Mouse (Mus musculus) cerebellum, postnatal 10 days (tissue): Measurements from ENCODE around the gene Aars.
"Not testable (repeated sequence)": the region's sequence is repeated elsewhere in the genome, so short reads cannot be mapped to it uniquely, and the experiment has no call there.

Experiments used
- DNase-seq, 2 experiments: peaks; one replicate each; pipeline ENCODE4 v3.0.0; 2021; ENCODE audit warnings: mixed read lengths in 2 of 2

The Aars gene

DNA sequence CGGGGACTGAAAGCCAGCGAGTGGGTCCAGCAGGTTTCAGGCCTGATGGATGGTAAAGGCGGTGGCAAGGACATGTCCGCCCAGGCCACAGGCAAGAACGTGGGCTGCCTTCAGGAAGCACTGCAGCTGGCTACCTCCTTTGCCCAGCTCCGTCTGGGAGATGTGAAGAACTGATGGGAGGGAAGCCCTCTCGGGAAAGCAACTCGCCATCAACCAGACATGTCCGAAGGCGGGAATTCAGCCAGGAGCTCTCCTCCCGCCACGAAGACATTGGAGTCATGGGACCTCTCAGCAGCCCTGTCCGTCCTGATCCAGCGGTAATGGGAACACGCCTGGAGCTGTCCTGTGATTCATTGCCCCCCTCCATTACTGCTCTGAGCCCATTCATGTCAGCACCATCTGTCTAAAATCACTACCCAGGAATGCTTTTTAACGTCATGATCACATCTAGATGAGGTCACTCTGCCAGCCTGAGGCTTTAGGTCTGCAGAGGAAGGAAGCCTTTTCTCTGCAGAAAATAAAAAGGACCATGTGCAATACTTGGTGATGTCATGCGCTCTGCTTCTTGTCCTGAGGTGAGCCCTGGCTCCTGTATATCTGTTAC is 22.2 kb downstream of the Aars start:
- no peak for DNase-seq

DNA sequence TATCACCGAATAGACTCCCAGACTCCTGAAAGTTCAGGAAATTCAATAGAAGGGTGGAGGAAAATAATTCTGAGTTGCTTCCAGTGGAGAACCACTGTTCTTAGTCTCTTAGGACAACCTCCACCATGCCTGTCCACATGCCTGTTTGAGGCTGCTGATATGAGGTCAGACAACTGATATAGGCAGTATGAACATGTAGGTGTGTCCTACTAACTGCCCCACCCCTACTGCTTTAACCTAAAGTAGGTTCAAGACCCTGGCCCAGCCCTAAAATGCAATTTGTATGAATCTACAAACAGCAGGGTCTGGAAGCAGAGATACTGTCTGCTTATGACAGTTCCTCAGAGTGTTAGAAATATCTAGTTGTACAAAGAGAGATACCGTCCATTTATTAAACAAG is 22.7 kb downstream of the Aars start:
- peak in 1 of 2 experiments; percentile 19 for DNase-seq

DNA sequence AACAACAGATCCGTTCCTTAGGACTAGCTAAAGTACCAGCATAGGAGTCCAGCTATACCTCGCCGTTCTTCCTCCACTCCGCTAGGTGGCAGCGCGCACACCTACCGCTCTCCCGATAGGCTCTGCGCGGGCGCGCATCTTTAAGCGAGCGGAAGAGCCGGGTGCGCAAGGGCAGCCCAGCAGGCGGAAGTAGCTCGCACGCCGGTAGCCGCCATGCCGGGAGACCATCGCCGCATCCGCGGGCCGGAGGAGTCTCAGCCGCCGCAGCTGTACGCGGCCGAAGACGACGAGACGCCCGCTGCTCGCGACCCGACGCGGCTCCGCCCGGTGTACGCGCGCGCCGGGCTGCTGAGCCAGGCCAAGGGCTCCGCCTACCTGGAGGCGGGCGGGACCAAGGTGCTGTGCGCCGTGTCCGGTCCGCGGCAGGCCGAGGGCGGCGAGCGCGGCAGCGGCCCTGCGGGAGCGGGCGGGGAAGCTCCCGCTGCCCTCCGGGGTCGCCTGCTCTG is 23.3 kb downstream of the Aars start, which contains the start of gene Exosc6:
TSS of gene Exosc6 (plus strand) at position 182 of the 506 bp plus-strand sequence.
- peak; percentile 94 to 96 for DNase-seq

DNA sequence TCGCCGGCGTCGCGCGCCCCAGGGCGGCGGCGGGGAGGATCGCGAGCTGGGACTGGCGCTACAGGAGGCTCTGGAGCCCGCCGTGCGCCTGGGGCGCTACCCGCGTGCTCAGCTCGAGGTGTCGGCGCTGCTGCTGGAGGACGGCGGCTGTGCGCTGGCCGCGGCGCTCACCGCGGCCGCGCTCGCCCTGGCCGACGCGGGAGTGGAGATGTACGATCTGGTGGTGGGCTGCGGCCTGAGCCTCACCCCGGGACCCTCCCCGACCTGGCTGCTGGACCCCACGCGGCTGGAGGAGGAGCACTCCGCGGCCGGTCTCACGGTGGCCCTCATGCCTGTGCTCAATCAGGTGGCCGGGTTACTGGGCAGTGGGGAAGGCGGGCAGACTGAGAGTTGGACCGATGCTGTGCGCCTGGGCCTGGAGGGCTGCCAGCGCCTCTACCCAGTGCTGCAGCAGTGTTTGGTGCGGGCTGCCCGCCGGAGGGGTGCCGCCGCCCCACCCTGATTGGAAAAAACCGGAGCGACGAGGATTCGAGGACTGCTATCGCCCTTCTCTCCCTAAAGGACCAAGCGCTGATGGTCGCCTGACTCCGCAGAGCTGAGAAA is 23.8 kb downstream of the Aars start:
- peak; percentile 65 to 66 for DNase-seq

DNA sequence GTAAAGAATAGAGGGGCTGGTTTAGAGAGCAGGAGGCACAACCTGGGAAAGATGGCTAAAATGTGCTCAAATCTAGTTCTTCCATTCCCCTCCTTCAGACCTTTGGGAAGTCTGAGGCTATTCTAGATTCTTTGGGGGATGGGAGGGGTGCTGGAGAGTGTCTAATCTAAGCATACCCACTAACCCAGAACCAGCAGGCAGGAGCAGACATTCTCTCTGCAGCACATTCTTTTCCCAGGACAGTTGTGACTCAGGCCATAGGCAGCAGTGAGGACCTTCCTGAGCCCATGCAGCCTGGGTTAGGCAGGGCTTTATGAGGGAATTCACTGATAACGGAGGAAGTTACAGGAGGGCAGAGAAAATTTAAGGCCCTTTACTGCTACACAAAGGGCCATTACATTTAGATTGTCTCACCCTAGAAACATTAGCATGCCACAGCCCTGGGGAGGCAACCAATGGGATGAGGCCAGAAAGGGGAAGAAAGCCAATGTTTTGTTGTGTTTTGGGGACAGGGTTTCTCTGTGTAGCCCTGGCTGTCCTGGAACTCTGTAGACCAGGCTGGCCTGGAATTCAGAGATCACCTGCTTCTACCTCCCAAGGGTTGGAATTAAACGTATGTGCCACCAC is 26.1 kb downstream of the Aars start:
- no peak for DNase-seq

DNA sequence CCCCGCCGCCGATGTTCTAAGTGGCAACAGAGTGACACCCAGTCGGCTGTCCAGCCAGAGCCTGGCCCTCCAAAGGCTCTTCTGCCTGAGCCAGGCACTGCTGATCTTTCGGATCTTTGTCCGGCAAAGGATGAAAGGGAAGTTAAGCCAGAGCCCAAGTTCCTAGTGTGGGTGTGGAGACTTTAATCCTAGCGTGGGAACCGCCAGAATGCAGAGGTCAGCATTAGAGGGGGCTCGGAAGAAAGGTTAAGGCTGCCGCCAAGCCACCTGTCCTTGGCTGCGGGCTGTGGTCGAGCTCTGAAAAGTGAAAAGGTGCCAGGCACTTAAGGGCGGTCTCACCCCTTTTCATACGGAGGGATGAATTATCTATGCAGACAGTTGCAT is 28.7 kb downstream of the Aars start:
- peak in 1 of 2 experiments; percentile 40 for DNase-seq

DNA sequence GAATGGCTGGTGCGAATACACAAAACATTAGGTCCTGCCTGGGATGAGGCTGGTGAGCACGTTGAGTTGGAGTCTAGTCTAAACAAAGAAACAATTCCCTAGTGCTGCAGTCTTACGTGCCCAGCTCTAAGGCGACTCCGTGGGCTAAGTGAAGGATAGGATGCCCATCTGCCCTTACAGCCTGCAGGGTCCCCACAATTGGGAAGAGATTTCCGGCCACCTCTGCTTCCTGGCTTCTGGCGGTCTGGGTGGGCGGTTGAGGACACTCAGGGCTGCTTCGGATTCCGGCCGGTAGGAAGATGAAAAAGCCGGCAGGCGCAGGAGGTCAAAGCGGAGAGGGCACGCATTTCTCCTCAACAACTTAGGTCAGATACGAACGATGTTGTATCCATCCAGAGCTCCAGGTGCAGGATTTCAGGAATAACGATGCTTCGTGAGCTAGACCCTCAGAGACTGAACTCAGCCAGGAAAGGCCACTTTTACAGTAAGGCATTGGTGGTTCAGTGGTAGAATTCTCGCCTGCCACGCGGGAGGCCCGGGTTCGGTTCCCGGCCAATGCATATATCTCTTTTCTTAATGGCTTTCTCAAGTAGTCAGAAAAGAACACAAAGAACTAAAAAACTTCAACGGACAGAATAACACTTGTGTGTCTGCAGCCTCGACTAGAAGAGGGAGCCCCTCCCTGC is 29.3 kb downstream of the Aars start:
- peak; percentile 93 to 96 for DNase-seq

DNA sequence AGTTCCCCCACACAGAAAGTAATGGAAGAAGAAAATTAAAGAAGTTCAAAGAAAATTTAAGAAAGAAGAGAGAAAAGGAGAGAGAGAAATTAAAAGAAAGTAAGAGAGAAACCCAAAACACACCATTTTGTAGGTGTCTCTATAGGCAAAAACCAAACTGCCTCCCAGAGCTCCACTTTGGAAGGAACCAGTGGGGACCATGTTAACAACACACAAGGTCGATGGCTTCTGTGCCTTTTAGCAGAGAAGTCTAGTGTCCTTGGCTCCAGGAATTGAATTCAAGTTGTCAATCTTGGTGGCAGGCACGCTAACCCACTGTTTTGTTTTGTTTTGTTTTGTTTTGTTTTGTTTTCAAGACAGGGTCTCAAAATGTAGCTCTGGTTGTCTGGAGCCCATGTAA is 29.9 kb downstream of the Aars start:
- DNase-seq, result no peak

DNA sequence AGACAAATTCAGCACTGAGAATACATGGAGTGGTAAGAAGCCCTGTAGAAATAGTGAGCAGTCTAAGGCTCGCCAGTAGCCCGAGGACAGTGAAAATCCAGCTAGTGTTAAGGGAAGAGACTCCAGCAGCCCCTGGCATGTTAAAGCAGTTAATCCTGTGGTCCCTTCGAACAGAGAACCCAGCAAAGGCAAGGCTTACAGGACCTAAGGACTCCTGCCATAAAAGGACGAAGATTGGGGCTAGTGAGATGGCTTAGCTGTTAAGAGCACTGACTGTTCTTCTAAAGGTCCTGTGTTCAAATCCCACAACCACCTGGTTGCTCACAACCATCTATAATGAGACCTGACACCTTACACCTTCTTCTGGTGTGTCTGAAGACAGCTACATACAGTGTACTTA is 33.4 kb downstream of the Aars start:
- DNase-seq, result no peak

DNA sequence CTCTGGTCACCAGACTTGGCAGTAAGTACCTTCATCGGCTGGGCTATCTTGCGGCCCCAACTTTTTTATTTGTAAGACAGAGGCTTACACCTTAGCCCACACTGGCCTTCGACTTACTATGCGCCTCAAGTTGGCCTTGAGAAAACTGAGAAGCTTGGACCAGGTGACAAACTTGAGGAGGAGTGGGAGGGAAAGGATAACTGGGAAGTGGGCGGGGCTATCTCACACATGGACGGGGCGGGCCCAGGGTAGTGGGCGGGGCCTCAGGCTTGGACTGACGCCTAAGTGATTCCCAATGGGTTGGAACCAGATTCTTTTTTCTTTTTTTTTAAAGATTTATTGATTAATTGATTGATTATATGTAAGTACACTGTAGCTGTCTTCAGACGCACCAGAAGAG is 34.5 kb downstream of the Aars start:
- DNase-seq, result no peak

DNA sequence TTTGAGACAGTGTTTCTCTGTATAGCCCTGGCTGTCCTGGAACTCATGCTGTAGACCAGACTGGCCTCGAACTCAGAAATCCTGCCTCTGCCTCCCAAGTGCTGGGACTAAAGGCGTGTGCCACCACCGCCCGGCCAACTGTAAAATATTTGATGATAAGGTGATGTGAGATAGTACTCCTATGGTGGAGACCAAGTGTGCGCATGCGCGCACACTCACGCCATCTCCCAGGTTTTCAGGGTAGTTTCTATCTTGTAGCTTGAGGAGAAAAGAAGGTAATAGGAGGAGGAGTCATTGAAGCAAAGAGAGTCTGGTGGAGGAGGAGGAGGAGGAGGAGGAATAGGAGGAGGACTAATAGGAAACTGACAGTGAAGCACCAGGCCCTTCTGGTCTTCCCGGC is 35.7 kb downstream of the Aars start:
- not testable (repeated sequence) for DNase-seq

DNA sequence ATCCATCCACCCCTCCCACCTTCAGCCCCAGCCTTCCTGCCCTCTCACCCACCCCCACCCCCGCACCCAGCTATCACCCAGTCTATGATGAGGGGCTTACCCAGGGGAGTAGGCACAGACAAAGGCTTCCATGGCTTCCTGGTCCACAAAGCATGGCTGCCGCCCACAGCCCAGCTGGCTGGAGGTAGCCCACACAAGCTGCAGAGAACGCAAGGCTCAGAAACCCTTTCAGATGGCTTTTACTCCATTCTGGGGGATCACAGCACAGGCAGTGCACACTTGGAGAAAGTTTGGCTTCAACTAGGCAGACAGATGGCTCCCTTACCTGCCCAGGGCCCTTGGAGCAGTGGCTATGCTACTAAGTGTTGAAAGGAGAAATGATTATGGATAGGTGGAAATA is 43.0 kb downstream of the Aars start:
- no peak for DNase-seq

DNA sequence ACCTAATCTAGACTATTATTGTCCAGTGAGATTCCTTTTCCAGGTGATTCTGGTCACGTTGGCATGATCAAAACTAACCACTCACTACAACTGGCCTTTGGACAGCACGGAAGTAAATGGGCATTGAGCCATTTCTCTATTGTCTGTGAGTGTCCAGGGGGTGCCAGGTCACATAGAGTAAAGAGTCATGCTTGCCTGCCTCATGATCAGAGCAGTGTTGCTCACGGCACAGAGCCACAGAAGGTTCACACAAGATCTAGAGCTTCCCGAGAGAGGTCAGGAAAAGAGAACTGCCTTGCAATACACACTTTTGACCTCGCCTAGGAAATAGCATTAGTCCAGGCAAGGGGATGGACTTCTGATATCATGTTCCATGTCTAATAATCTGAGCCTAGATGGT is 46.5 kb downstream of the Aars start:
- DNase-seq, result no peak

DNA sequence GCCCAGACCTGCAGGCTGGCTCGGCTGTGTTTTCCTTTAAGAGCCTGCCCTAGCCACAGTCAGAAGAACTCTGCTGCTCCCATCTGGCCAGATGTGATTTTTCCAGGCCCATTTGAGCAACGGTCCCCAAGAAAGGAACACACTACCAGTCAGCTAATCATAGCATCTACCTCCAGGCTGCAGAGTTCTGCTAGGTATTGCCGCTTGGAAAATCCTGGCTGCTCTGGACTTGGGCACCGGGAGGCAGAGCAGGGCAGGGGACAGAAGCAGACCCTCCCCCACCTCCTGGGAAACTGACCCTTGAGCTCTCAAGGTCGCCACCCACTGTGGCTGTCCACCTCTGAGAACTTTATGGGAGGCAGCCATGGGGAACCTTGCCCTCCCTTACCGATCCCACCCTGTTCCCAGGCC is 46.9 kb downstream of the Aars start:
- DNase-seq, result no peak

DNA sequence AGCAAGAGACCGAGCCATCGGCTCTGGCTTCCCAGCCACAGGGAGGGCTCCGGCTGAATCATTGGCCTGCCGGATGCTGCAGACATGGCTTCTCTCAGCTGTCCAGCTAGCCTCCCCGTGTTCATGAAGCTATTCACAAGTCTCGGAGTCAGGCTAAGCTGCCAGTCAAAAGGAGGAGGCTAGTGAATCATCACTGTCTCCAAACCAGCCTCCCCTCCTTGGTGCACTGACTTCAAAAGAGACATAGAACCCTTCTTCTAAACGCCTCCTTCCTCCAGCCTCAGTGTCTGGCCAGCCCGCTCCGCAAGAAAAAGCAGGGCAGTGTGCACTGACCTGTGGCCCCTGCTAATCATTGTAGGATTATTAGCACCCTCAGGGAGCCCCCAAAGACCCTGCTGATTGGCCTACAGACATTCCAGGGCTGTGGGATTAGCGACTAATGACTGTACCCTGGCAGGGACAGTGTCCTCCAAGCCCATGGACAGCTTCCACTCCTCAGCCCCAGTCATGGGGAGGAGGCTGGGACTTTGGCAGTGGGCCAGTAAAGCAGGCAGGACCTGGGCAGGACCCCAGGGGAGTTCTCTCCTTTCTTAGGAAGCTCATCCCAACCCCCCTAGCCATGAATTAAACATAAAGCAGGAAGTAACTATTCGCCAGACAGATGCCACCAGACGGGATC is 48.8 kb downstream of the Aars start:
- DNase-seq, result peak in 1 of 2 experiments; percentile 22

DNA sequence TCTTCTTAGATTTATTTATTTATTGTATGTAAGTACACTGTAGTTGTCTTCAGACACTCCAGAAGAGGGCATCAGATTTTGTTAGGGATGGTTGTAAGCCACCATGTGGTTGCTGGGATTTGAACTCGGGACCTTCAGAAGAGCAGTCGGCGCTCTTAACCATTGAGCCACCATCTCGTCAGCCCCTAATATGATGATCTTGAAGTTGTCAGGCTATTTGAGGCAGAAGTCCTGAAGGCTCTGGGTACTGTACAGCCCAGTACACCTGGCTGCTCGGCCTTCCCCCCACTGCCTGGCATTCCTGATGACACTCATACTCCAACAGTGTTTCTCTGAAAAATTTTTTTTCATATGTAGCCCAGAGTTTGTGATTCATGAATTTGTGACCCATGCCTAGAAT is 51.0 kb downstream of the Aars start:
- not testable (repeated sequence) for DNase-seq

DNA sequence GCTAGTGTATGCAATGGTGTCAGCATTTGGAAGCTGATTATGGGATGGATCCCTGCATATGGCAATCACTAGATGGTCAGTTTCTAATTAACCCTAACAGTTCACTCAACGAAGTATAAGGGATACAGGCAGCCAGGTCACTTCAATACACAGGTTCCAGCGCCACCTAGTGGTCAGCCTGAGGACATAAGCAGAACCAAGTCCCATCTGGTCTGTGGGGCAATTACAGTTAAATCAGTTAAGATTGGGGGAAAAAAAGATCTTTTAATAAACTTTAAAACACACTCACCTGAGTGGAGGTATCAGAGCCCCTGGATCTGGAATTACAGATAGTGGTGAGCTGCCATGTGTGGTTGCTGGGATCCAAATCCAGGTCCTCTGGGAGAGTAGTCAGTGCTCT is 57.2 kb downstream of the Aars start:
- DNase-seq, result peak; percentile 92 to 95

DNA sequence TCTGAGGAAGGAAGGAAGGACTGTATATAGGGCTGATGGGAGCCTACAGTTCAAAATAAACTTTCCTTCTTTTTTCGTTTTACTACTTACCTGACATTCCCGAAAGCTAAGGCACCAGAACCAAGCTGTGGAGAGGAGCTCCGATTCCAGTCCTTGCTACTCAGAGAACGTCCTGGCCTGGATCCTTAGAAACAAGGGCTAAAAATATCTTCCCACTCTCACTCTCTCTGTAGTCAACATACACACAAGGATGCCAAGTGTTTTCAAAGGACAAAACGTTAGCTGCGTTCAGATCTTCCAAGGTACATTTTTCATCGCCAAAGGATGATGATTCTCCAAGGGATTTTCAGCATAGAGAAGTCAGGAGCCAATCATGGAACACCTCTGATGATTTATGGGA is 58.8 kb downstream of the Aars start:
- no peak for DNase-seq

DNA sequence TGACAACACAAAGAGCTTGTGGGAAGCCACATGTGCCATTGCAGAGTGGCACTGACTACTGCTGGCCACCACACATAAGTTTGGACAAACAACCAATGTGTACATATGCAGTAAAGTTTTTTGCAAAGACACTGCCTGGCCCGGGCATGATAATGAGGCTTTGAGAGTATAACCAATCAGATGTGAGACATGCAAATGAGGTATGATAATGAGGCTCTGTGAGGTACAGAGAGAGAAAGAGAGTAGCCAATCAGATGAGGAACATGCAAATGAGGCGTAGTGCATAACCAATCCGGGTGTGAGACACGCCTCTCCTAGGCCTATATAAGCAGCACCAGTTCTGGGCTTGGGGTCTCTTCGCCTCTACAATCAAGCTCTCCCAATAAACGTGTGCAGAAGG is 59.4 kb downstream of the Aars start, which contains the start of gene Clec18a:
TSS of gene Clec18a (minus strand) at position 101 of the 400 bp plus-strand sequence.
- not testable (repeated sequence) for DNase-seq

DNA sequence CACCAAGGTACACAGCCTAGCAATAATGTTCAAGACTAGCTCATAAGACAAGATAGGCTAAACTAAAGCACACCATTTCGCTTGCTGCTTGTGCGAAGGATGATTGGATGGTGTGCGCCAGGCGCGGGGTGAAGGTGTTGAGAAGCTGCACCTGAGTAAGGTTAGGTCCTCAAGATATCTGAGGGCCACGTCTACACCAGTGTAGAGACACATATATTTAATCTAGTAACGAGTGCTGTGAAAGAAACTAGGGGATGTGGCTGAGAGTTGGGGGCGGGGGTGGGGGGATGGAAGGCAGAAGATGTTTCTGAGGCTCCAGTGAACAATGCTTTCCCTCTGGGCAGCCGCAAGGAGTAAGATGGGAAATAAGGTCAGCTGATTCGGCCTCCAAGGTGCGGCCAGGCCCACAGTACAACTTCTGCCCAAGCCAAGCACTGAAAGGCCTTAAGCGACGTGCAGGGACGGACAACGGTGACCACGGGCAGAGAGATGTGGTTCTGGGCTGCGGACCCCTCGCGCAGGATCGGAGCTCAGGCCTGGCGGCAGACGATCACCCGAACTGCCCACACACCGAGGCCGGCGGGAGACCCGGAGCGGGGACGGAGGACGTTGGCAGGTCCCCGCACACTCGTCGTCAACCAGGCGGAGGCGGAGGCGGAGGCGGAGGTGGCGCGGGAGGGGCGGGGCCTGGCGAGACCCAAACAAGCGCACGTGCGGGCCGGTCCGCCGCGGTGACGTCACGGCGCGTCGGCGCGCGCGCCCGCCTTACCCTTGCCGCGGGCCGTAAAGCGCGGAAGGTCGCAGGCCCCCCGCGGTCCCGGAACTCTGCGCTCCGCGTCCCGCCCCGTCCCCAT is 61.1 kb downstream of the Aars start, which contains the start of gene Pdpr:
TSS of gene Pdpr (plus strand) at position 766 of the 854 bp plus-strand sequence.
- peak; percentile 99 for DNase-seq

DNA sequence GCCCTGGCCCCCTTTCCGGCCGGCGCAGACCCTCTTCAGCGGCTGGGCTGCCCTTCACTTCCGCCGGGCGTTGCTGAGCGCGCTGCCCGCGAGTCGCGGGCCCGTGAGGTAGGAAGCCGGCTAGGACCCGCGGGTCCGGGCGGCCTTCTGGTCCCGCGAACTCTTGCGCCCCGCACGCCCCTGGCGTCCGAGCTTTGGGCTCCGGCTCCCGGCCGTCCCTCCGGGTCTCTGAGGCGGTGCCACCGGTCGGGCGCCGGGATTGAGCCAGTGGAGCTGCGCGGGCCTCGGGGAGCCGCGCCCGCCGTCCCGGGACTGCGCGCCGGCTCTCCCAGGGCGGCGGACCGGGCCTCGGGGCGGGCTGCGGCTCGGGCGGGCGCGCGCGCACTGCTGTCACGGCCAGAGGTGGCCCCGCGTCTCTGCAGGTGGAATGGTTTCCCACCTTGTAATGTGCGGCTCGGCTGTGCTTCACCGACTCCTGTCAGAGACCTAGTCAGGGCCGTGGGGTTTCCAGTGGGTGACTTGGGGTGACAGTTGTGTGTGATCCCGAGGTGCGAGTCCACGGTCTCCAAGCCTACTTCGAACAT is 61.9 kb downstream of the Aars start:
- peak in 1 of 2 experiments; percentile 28 for DNase-seq
